Mouse (Mus musculus) G1E (cell line): ENCODE data around the gene Rabepk. TPM values are rescaled to one million over a fixed set of nuclear protein-coding genes. Genes with fewer than 3 reads are reported as not detected.
A peak's percentile ranks its signal among the peaks of the same experiment; 100 is the strongest.
"Not testable (repeated sequence)": the region's sequence is repeated elsewhere in the genome, so short reads cannot be mapped to it uniquely, and the experiment has no call there.

ENCODE experiments used
- ATAC-seq: 2 replicates; pipeline ENCODE4 v1.8.0; 2016; ENCODE audit warnings: mild to moderate bottlenecking; ENCODE audit not compliant: insufficient number of reproducible peaks, poor library complexity, low FRiP score, severe bottlenecking; ENCODE audit errors: extremely low read depth
- DNase-seq: peaks from one replicate; pipeline ENCODE4 v3.0.0; 2012; ENCODE audit warnings: low spot score
- H3K27me3 ChIP-seq: 2 replicates; pipeline ENCODE4 v1.6.1; 2012; ENCODE audit warnings: mild to moderate bottlenecking, low read length, inconsistent platforms; ENCODE audit not compliant: insufficient read depth
- H3K36me3 ChIP-seq: replicated peaks from 2 replicates; pipeline ENCODE3; 2012; ENCODE audit warnings: mild to moderate bottlenecking, inconsistent platforms
- H3K4me1 ChIP-seq: 2 replicates; pipeline ENCODE4 v1.6.1; 2012; ENCODE audit warnings: low read depth, low read length, inconsistent platforms, mixed read lengths; ENCODE audit not compliant: insufficient read depth
- H3K4me3 ChIP-seq: 2 replicates; pipeline ENCODE4 v1.5.1; 2012; ENCODE audit warnings: low read depth, mild to moderate bottlenecking, inconsistent platforms, low read length, moderate library complexity, mixed read lengths
- H3K9me3 ChIP-seq: replicated peaks from 2 replicates; pipeline ENCODE4 v1.6.1; 2012; ENCODE audit warnings: inconsistent platforms
- CTCF ChIP-seq: IDR thresholded peaks from 2 replicates; pipeline ENCODE4 v1.5.1; 2012; ENCODE audit warnings: low read depth, low read length, inconsistent platforms, mixed read lengths
- GATA1 ChIP-seq: IDR thresholded peaks from 2 replicates; pipeline ENCODE4 v1.6.1; 2012; ENCODE audit warnings: borderline replicate concordance, low read length, inconsistent platforms, mixed read lengths
- GATA2 ChIP-seq: IDR thresholded peaks from 2 replicates; pipeline ENCODE4 v1.6.1; 2012; ENCODE audit warnings: low read depth, low read length, inconsistent platforms, borderline replicate concordance
- POLR2AphosphoS5 ChIP-seq: IDR thresholded peaks from 2 replicates; pipeline ENCODE4 v1.6.1; 2012; ENCODE audit warnings: low read depth, low read length, inconsistent platforms; ENCODE audit not compliant: insufficient replicate concordance
- TAL1 ChIP-seq: conservative IDR thresholded peaks from 2 replicates; pipeline ENCODE4 v1.6.1; 2012; ENCODE audit warnings: low read depth, low read length, inconsistent platforms, mixed read lengths
- polyA plus RNA-seq: library from polyadenylated mRNA; stranded (reverse); fragments of >175 nt; gene quantifications from 2 replicates; pipeline ENCODE4 v1.2.3, GENCODE M21; 2012
- total RNA-seq, 2 experiments: library from RNA; stranded (forward) in 1 of 2; stranded (reverse) in 1 of 2; fragments of 200-1000 nt in 1 of 2; fragments of >200 nt in 1 of 2; fragmentation: Nextera tagmentation in 1 of 2; gene quantifications; 2 replicates each; pipeline ENCODE4 v1.2.3; 2014 to 2017

Rabepk gene
- total and polyA plus RNA-seq, 3 experiments = 11.6 to 31.8 (median 21.1) TPM

GRCm38 (mm10) chr2:34825827-34826459, 26.2 kb upstream of the Rabepk start, which contains the start of gene Fbxw2:
TSS of gene Fbxw2 (minus strand) at chr2:34826311.
- peak; percentile 90 for DNase-seq
- peak within 1 kb of the TSS; percentile 83 for H3K4me3 ChIP-seq
- ATAC-seq = peak; percentile 49
- peaks cover 15% of the 10 kb centered on the region for H3K9me3 ChIP-seq
- H3K27me3 ChIP-seq = no peaks in the 10 kb centered on the region
- peaks cover 32% of the 10 kb centered on the region for H3K4me1 ChIP-seq
- peaks cover 38% of the 10 kb centered on the region for H3K36me3 ChIP-seq
- no peak for TF ChIP-seq CTCF
- TF ChIP-seq POLR2AphosphoS5 = no peak
- no peak for TF ChIP-seq GATA2
- no peak for TF ChIP-seq GATA1
- TF ChIP-seq TAL1 = no peak

DNA sequence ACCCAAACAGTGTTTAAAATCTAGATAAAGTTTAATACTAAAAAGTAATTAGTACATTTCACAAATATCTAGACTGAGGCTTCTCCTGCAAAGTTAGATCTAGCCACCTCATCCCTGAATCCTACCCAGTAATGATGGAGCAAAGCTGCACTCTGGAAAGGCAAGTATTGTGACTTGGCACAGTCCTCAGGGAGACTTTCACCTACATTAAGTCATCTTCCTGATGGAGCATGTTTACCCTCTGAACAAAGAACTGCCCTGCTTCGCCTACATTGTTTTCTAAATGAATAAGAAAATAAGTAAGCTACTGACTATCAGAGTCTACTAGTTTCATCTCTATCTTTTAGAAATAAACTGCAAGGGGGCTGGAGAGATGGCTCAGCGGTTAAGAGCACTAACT, 18.8 kb upstream of the Rabepk start:
- Histone ChIP-seq H3K27me3 (no peaks in the 10 kb centered on the region), H3K4me3 (no peak overlapping the region), H3K4me1 (peaks cover 27% of the 10 kb centered on the region), H3K9me3 (no peaks in the 10 kb centered on the region), H3K36me3 (peaks cover 87% of the 10 kb centered on the region)
- no peak for ATAC-seq
- TF ChIP-seq TAL1 (no peak), GATA2 (no peak), POLR2AphosphoS5 (no peak), CTCF (no peak), GATA1 (no peak)
- DNase-seq = no peak

DNA sequence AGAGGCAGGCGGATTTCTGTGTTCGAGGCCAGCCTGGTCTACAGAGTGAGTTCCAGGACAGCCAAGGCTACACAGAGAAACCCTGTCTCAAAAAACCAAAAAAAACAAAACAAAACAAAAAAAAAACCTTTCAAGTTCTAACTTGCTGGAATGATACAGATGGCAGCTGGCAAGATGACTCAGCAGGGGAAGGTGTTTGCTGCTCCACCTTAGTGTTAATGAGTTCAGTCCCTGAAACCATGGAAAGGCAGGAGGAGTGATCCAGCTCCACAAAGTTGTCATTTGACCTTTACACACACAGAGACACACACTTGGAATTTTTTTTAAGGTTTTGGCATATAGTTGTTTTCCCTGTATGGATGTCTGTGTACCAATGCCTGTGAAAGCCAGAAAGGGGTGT, 16.2 kb upstream of the Rabepk start:
- not testable (repeated sequence) for H3K27me3 ChIP-seq, DNase-seq, H3K9me3 ChIP-seq, ATAC-seq, H3K4me3 ChIP-seq
- peaks cover 89% of the 10 kb centered on the region for H3K36me3 ChIP-seq
- peaks cover 33% of the 10 kb centered on the region for H3K4me1 ChIP-seq

DNA sequence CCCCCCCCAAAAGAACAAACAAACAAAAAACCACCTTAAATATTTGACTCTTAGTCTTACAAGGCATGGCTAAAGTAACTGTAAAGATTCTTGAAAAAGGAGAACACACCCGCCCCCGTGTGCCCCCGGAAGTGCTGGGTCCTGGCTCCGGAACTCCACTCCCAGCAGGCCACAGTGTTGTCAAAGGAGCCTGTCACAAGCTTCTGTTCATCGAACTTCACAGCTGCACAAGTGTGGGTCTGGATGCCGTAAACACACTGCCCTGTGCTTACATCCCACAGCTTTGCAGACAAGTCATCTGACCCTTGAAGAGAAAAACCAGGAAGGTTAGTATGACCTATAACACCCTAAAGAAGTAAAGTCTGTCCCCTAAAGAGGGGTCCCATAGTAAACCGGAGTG, 13.0 kb upstream of the Rabepk start:
- H3K36me3 ChIP-seq = peaks cover 83% of the 10 kb centered on the region
- no peaks in the 10 kb centered on the region for H3K27me3 ChIP-seq
- H3K9me3 ChIP-seq = no peaks in the 10 kb centered on the region
- TF ChIP-seq GATA2 (no peak), GATA1 (no peak), POLR2AphosphoS5 (no peak), TAL1 (no peak), CTCF (no peak)
- no peak for DNase-seq
- ATAC-seq = no peak
- H3K4me1 ChIP-seq = peaks cover 60% of the 10 kb centered on the region
- no peak overlapping the region for H3K4me3 ChIP-seq

- H3K36me3 ChIP-seq = peaks cover 83% of the 10 kb centered on the region
These were observed 11.1 kb upstream of the Rabepk start for GRCm38 (mm10) chr2:34810775-34811174.

DNA sequence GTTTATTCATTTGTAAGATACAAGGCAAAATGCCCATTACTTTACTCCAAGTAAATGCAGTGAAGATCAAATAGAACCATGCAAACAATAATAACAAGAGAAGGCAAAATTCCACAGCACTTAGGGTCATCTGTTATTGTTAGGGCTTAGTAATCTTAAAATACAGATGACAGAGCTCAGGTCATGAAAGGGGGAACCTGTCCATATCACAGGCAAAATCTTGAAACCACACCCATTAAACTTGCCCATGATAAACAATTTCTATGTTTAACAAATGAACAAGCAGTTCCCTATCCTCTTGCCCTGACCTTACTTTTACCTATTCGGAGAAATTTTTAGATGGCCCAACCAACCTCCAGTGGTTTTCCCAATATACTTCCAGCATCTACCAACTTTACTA, 9.9 kb upstream of the Rabepk start:
- H3K27me3 ChIP-seq = no peaks in the 10 kb centered on the region
- H3K36me3 ChIP-seq = peaks cover 80% of the 10 kb centered on the region
- no peak overlapping the region; the same call in 1 of the 2 replicates for H3K4me3 ChIP-seq
- H3K9me3 ChIP-seq = no peaks in the 10 kb centered on the region
- H3K4me1 ChIP-seq = peaks cover 78% of the 10 kb centered on the region
- peak; percentile 43; the same call in 1 of the 2 replicates for ATAC-seq
- no peak for DNase-seq
- TF ChIP-seq GATA2 (no peak), TAL1 (peak; percentile 47; the same call in 1 of the 2 replicates)

More at GRCm38 (mm10) chr2:34810775-34811174, 11.1 kb upstream of the Rabepk start:
- H3K4me3 ChIP-seq = no peak overlapping the region
- ATAC-seq = no peak
- H3K9me3 ChIP-seq = no peaks in the 10 kb centered on the region
- TF ChIP-seq POLR2AphosphoS5 (no peak), TAL1 (0 out of 2 replicates have a peak, but pooled peaks have one; percentile 20)
- no peak for DNase-seq
- H3K4me1 ChIP-seq = peaks cover 70% of the 10 kb centered on the region
- no peaks in the 10 kb centered on the region for H3K27me3 ChIP-seq

DNA sequence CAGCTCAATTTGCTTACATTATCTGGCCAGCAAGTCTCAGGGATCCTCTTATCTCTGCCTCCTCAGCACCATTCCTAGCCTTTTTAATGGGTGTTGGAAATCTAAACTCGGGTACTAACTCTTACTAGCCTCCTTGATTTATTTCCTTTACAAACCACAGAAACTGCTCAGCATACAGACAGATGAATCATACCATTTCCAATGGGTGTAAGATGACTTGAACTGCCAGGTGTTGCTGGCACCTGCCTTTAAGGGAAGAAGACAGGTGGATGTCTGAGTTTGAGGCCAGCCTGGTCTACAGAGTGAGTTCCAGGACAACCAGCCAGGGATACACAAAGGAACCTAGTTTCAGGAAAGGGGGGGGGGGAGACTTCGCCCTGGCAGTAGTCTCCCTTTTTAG, 8.3 kb upstream of the Rabepk start:
- no peaks in the 10 kb centered on the region for H3K27me3 ChIP-seq
- H3K9me3 ChIP-seq = no peaks in the 10 kb centered on the region
- ATAC-seq (no peak), DNase-seq (no peak)
- H3K36me3 ChIP-seq = peaks cover 75% of the 10 kb centered on the region
- TF ChIP-seq GATA1 = no peak
- TF ChIP-seq GATA2 = no peak
- TF ChIP-seq TAL1 = peak; percentile 23; the same call in 1 of the 2 replicates
- TF ChIP-seq CTCF = no peak
- peaks cover 86% of the 10 kb centered on the region for H3K4me1 ChIP-seq
- no peak overlapping the region; the same call in 1 of the 2 replicates for H3K4me3 ChIP-seq
